Comparison of ENCODE assay signal across 8 mouse cellular contexts in the genomic region with DNA sequence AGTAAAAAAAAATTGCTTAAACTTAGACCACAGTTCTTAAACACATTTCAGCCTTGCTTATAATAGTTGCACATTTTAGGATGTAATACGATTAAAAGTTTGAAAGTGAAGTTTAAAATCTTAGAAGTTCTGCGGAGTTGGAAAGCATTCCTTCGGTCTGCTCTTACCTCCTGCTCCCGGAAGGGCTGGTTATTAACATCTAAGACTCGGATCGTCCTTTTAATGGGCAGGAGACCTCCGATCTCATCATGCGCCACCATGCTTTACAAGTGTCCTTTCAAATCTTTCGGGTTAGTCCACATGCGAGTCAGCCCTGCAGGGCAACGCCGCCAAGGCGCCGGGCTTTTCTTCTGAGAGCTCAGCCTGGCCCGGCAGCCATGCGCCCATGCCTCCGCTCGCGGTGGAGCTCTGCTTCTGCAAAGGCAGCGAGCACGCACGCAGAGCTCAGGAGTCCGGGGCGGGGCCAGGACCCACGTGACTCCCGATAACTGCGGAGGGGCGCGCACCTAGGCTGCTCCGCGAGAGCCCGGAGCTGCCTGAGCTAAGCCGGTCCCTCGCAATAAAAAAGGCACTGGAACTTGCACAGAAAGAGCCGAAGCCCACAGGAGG. TPM values are rescaled to one million over a fixed set of nuclear protein-coding genes. Genes with fewer than 3 reads are reported as not detected.
DNase-seq lines count a peak whose midpoint lies in the region; ATAC-seq and TF ChIP-seq lines count a peak whose summit lies in the region.

No protein-coding gene starts in this region.

- peak overlapping the region; percentile 85 for H3K9ac ChIP-seq in CH12.LX (ENCODE audit: insufficient read depth, low read depth)
- H3K9ac ChIP-seq in forebrain, embryonic 11.5 days (ENCODE audit: low read length): peak overlapping the region; percentile 58
- H3K9ac ChIP-seq in heart, embryonic 16.5 days (ENCODE audit: low read length): peak overlapping the region; percentile 79
- peak overlapping the region; percentile 86 for H3K9ac ChIP-seq in liver, embryonic 14.5 days (replicated peaks)
- peak overlapping the region; percentile 59; the same call in 1 of the 2 replicates for H3K9ac ChIP-seq in stomach, embryonic 15.5 days

- no peak for TF ChIP-seq EP300 in CH12.LX (IDR thresholded peaks at IDR 0.05; ENCODE audit: low read length)
- no peak for TF ChIP-seq EP300 in liver, embryonic 14.5 days (IDR thresholded peaks at IDR 0.05; ENCODE audit: low read depth)

- no peak for TF ChIP-seq RAD21 in CH12.LX (IDR thresholded peaks at IDR 0.05; ENCODE audit: low read depth, low read length)

- dilution Hi-C loops in CH12.LX (cut with MboI; ENCODE audit: extremely low pct_ligation_motif_present, extremely low pct_unique_long_range_greater_than_20kb, low sequenced_read_pairs): no loop called here

- H3K9me3 ChIP-seq in CH12.LX (replicated peaks; ENCODE audit: low read length): no peaks in the 10 kb centered on the region
- no peaks in the 10 kb centered on the region for H3K9me3 ChIP-seq in forebrain, embryonic 11.5 days (ENCODE audit: control insufficient read depth, low read length)
- no peaks in the 10 kb centered on the region for H3K9me3 ChIP-seq in heart, embryonic 16.5 days (replicated peaks; ENCODE audit: control insufficient read depth, low read length)
- no peaks in the 10 kb centered on the region for H3K9me3 ChIP-seq in liver, embryonic 14.5 days (ENCODE audit: control insufficient read depth, low read length)
- no peaks in the 10 kb centered on the region for H3K9me3 ChIP-seq in stomach, embryonic 15.5 days

- H3K4me1 ChIP-seq in CH12.LX (ENCODE audit: control insufficient read depth in 1 of 2, insufficient read depth in 2 of 2): peaks cover 11 to 29% of the 10 kb centered on the region in 2 experiments
- H3K4me1 ChIP-seq in forebrain, embryonic 11.5 days (replicated peaks; ENCODE audit: control insufficient read depth, insufficient read depth, low read length): no peaks in the 10 kb centered on the region
- peaks cover 15% of the 10 kb centered on the region for H3K4me1 ChIP-seq in heart, embryonic 16.5 days (ENCODE audit: control insufficient read depth, insufficient read depth, low read length)
- peaks cover 11 to 21% of the 10 kb centered on the region in 2 experiments for H3K4me1 ChIP-seq in liver, embryonic 14.5 days (replicated peaks; ENCODE audit: control insufficient read depth in 2 of 2, insufficient read depth in 2 of 2, low read length in 1 of 2)
- no peaks in the 10 kb centered on the region for H3K4me1 ChIP-seq in stomach, embryonic 15.5 days

- H3K36me3 ChIP-seq in CH12.LX (replicated peaks in 1 of 2; ENCODE audit: control insufficient read depth in 1 of 2, insufficient read depth in 1 of 2, low read length in 1 of 2): peaks cover 8 to 38% of the 10 kb centered on the region in 2 experiments
- H3K36me3 ChIP-seq in forebrain, embryonic 11.5 days (ENCODE audit: control insufficient read depth, insufficient read depth, low read length): no peaks in the 10 kb centered on the region; the same call in 1 of the 2 replicates
- peaks cover 5% of the 10 kb centered on the region; the same call in 1 of the 2 replicates for H3K36me3 ChIP-seq in heart, embryonic 16.5 days (ENCODE audit: control insufficient read depth, insufficient read depth)
- peaks cover 12% of the 10 kb centered on the region for H3K36me3 ChIP-seq in liver, embryonic 14.5 days (replicated peaks; ENCODE audit: control insufficient read depth, insufficient read depth, low read depth)
- peaks cover 2% of the 10 kb centered on the region; the same call in 1 of the 2 replicates for H3K36me3 ChIP-seq in stomach, embryonic 15.5 days

- TF ChIP-seq CTCF in CH12.LX (conservative IDR thresholded peaks at IDR 0.05 in 1 of 2, IDR thresholded peaks at IDR 0.05 in 1 of 2; ENCODE audit: low read depth in 2 of 2, low read length in 2 of 2): no peak
- peak; percentile 30; the same call in 1 of the 2 replicates for TF ChIP-seq CTCF in liver, embryonic 14.5 days (IDR thresholded peaks at IDR 0.05; ENCODE audit: low read depth)

- peak overlapping the region; percentile 60 to 91 (median 65) for H3K4me3 ChIP-seq in CH12.LX (replicated peaks in 1 of 3; ENCODE audit: low read depth in 2 of 3, low read length in 2 of 3, poor library complexity in 1 of 3)
- peak overlapping the region; percentile 46 for H3K4me3 ChIP-seq in forebrain, embryonic 11.5 days (ENCODE audit: low read depth, low read length)
- peak overlapping the region; percentile 74 for H3K4me3 ChIP-seq in heart, embryonic 16.5 days (ENCODE audit: low read length)
- H3K4me3 ChIP-seq in liver, embryonic 14.5 days (ENCODE audit: insufficient read depth in 1 of 2, low read depth in 2 of 2, low read length in 2 of 2): peak overlapping the region; percentile 85 to 97
- peak overlapping the region; percentile 62 for H3K4me3 ChIP-seq in stomach, embryonic 15.5 days (replicated peaks)

- in situ Hi-C loops in CH12.LX (cut with MboI; ENCODE audit: low pct_ligation_motif_present, low pct_unique_long_range_greater_than_20kb, low sequenced_read_pairs): loop anchor here (25.0 kb wide), 1 partner anchor 131 kb away; no protein-coding TSS in a partner anchor

- H3K4me2 ChIP-seq in CH12.LX (ENCODE audit: insufficient read depth, low read depth, poor library complexity, severe bottlenecking): peak overlapping the region; percentile 67
- H3K4me2 ChIP-seq in forebrain, embryonic 11.5 days (ENCODE audit: low read depth, low read length, severe bottlenecking): peak overlapping the region; percentile 59
- H3K4me2 ChIP-seq in heart, embryonic 16.5 days (ENCODE audit: low read depth, low read length): peak overlapping the region; percentile 69
- peak overlapping the region; percentile 90 for H3K4me2 ChIP-seq in liver, embryonic 14.5 days (ENCODE audit: low read depth)
- H3K4me2 ChIP-seq in stomach, embryonic 15.5 days: peak overlapping the region; percentile 70

- WGBS in forebrain, embryonic 11.5 days: under 1% methylated on average over 35 of the region's 35 CpGs
- WGBS in heart, embryonic 16.5 days: under 1% methylated on average over 35 of the region's 35 CpGs
- WGBS in liver, embryonic 14.5 days (ENCODE audit: insufficient replicate concordance): under 1% methylated on average over 35 of the region's 35 CpGs
- WGBS in stomach, embryonic 15.5 days: under 1% methylated on average over 35 of the region's 35 CpGs

- H3K79me2 ChIP-seq in CH12.LX (replicated peaks; ENCODE audit: control insufficient read depth, extremely low read depth, insufficient read depth, poor library complexity, severe bottlenecking): peaks cover 16% of the 10 kb centered on the region; the same call in 1 of the 2 replicates

- no peaks in the 10 kb centered on the region for H3K27me3 ChIP-seq in CH12.LX (replicated peaks)
- H3K27me3 ChIP-seq in forebrain, embryonic 11.5 days (ENCODE audit: control insufficient read depth, insufficient read depth, low read length): no peaks in the 10 kb centered on the region
- H3K27me3 ChIP-seq in heart, embryonic 16.5 days (ENCODE audit: control insufficient read depth, insufficient read depth, low read length): no peaks in the 10 kb centered on the region
- no peaks in the 10 kb centered on the region for H3K27me3 ChIP-seq in liver, embryonic 14.5 days (ENCODE audit: control insufficient read depth, insufficient read depth, low read length)
- no peaks in the 10 kb centered on the region for H3K27me3 ChIP-seq in stomach, embryonic 15.5 days (replicated peaks)

- DNase-seq in CH12.LX (ENCODE audit: extremely low read depth): peak; percentile 89
- DNase-seq in c-Kit-positive CD71-positive TER-119-negative erythroid progenitor cells, embryonic 14.5 days (ENCODE audit: low read depth): peak; percentile 89
- peak; percentile 94 for DNase-seq in forebrain, embryonic 11.5 days (ENCODE audit: low spot score)
- DNase-seq in kidney, postnatal 25 days: peak; percentile 96 to 97
- peak; percentile 84 to 86 (median 86) for DNase-seq in liver, embryonic 14.5 days (ENCODE audit: low read depth in 3 of 3, low spot score in 3 of 3)
- peak; percentile 95 for DNase-seq in neural tube, embryonic 10.5 days (ENCODE audit: extremely low spot score, low spot score)

- peak; percentile 99 for ATAC-seq in forebrain, embryonic 11.5 days (replicated peaks; ENCODE audit: low FRiP score)
- ATAC-seq in heart, embryonic 16.5 days (replicated peaks; ENCODE audit: extremely low read depth, insufficient read depth, low FRiP score): peak; percentile 98
- peak; percentile 97 for ATAC-seq in liver, embryonic 14.5 days (ENCODE audit: insufficient read depth)
- ATAC-seq in stomach, embryonic 15.5 days (ENCODE audit: insufficient read depth, low FRiP score, low read depth): peak; percentile 98

- no peak overlapping the region for H3K27ac ChIP-seq in CH12.LX (ENCODE audit: insufficient read depth, low read depth)
- no peak overlapping the region for H3K27ac ChIP-seq in forebrain, embryonic 11.5 days (ENCODE audit: low read depth, low read length)
- H3K27ac ChIP-seq in heart, embryonic 16.5 days (ENCODE audit: low read length): peak overlapping the region; percentile 68
- H3K27ac ChIP-seq in liver, embryonic 14.5 days: peak overlapping the region; percentile 61
- peak overlapping the region; percentile 86 for H3K27ac ChIP-seq in stomach, embryonic 15.5 days

- TF ChIP-seq POLR2A in CH12.LX (IDR thresholded peaks at IDR 0.05; ENCODE audit: low read depth, low read length): peak; percentile 99

RNA-seq across cellular contexts. Expression of a gene that starts 24.8 kb away (rescaled TPM):
- total RNA-seq in CH12.LX (2012; rRNA removed): 15.7 and 18.9 TPM in 2 replicates
- 22.7 and 24.2 TPM in 2 replicates for total RNA-seq in CH12.LX (2014; rRNA removed)
- 45.7 and 46.4 TPM in 2 replicates for polyA plus RNA-seq in CH12.LX (2012; ENCODE audit: insufficient read length, low read depth)
- 49.0 and 49.3 TPM in 2 replicates for polyA plus RNA-seq in forebrain, embryonic 11.5 days (2014; fragmentation: Nextera tagmentation; extraction: Ambion mirVana)
- 37.2 and 39.5 TPM in 2 replicates for polyA plus RNA-seq in heart, embryonic 16.5 days (2015; fragmentation: Nextera tagmentation; extraction: Ambion mirVana)
- 19.1 and 23.5 TPM in 2 replicates for polyA plus RNA-seq in liver, embryonic 14.5 days (2012; rRNA removed)
- 39.4 and 42.9 TPM in 2 replicates for polyA plus RNA-seq in liver, embryonic 14.5 days (2014; fragmentation: Nextera tagmentation; extraction: Ambion mirVana)
- polyA plus RNA-seq in stomach, embryonic 15.5 days (2015; fragmentation: Nextera tagmentation; extraction: Ambion mirVana): 90.8 and 104 TPM in 2 replicates

RNA-seq across cellular contexts. Expression of a gene that starts 24.8 kb away (rescaled TPM):
- not detected in 2 replicates for total RNA-seq in CH12.LX (2012; rRNA removed)
- 0.07 TPM in 1 of 2 replicates, not detected in the other for total RNA-seq in CH12.LX (2014; rRNA removed)
- not detected in 2 replicates for polyA plus RNA-seq in CH12.LX (2012; ENCODE audit: insufficient read length, low read depth)
- polyA plus RNA-seq in forebrain, embryonic 11.5 days (2014; fragmentation: Nextera tagmentation; extraction: Ambion mirVana): not detected in 2 replicates
- polyA plus RNA-seq in heart, embryonic 16.5 days (2015; fragmentation: Nextera tagmentation; extraction: Ambion mirVana): 0.13 TPM in 1 of 2 replicates, not detected in the other
- polyA plus RNA-seq in liver, embryonic 14.5 days (2012; rRNA removed): not detected in 2 replicates
- not detected in 2 replicates for polyA plus RNA-seq in liver, embryonic 14.5 days (2014; fragmentation: Nextera tagmentation; extraction: Ambion mirVana)
- 4.1 and 8.4 TPM in 2 replicates for polyA plus RNA-seq in stomach, embryonic 15.5 days (2015; fragmentation: Nextera tagmentation; extraction: Ambion mirVana)

RNA-seq across cellular contexts. Expression of a gene that starts 39.3 kb away (rescaled TPM):
- total RNA-seq in CH12.LX (2012; rRNA removed): not detected in 2 replicates
- total RNA-seq in CH12.LX (2014; rRNA removed): not detected in 2 replicates
- polyA plus RNA-seq in CH12.LX (2012; ENCODE audit: insufficient read length, low read depth): not detected in 2 replicates
- polyA plus RNA-seq in forebrain, embryonic 11.5 days (2014; fragmentation: Nextera tagmentation; extraction: Ambion mirVana): not detected in 2 replicates
- polyA plus RNA-seq in heart, embryonic 16.5 days (2015; fragmentation: Nextera tagmentation; extraction: Ambion mirVana): not detected in 2 replicates
- polyA plus RNA-seq in liver, embryonic 14.5 days (2012; rRNA removed): not detected in 2 replicates
- polyA plus RNA-seq in liver, embryonic 14.5 days (2014; fragmentation: Nextera tagmentation; extraction: Ambion mirVana): not detected in 2 replicates
- not detected in 2 replicates for polyA plus RNA-seq in stomach, embryonic 15.5 days (2015; fragmentation: Nextera tagmentation; extraction: Ambion mirVana)

RNA-seq across cellular contexts. Expression of a gene that starts 51.9 kb away (rescaled TPM):
- not detected in 2 replicates for total RNA-seq in CH12.LX (2012; rRNA removed)
- not detected in 2 replicates for total RNA-seq in CH12.LX (2014; rRNA removed)
- not detected in 2 replicates for polyA plus RNA-seq in CH12.LX (2012; ENCODE audit: insufficient read length, low read depth)
- polyA plus RNA-seq in forebrain, embryonic 11.5 days (2014; fragmentation: Nextera tagmentation; extraction: Ambion mirVana): not detected in 2 replicates
- polyA plus RNA-seq in heart, embryonic 16.5 days (2015; fragmentation: Nextera tagmentation; extraction: Ambion mirVana): not detected in 2 replicates
- polyA plus RNA-seq in liver, embryonic 14.5 days (2012; rRNA removed): 0.03 TPM in 1 of 2 replicates, not detected in the other
- not detected in 2 replicates for polyA plus RNA-seq in liver, embryonic 14.5 days (2014; fragmentation: Nextera tagmentation; extraction: Ambion mirVana)
- not detected in 2 replicates for polyA plus RNA-seq in stomach, embryonic 15.5 days (2015; fragmentation: Nextera tagmentation; extraction: Ambion mirVana)

RNA-seq across cellular contexts. Expression of a gene that starts 55.7 kb away (rescaled TPM):
- total RNA-seq in CH12.LX (2012; rRNA removed) (not detected in 2 replicates), CH12.LX (2014; rRNA removed) (not detected in 2 replicates)
- not detected in 2 replicates for polyA plus RNA-seq in CH12.LX (2012; ENCODE audit: insufficient read length, low read depth)
- polyA plus RNA-seq in forebrain, embryonic 11.5 days (2014; fragmentation: Nextera tagmentation; extraction: Ambion mirVana): not detected in 2 replicates
- 0.16 TPM in 1 of 2 replicates, not detected in the other for polyA plus RNA-seq in heart, embryonic 16.5 days (2015; fragmentation: Nextera tagmentation; extraction: Ambion mirVana)
- not detected in 2 replicates for polyA plus RNA-seq in liver, embryonic 14.5 days (2012; rRNA removed)
- not detected in 2 replicates for polyA plus RNA-seq in liver, embryonic 14.5 days (2014; fragmentation: Nextera tagmentation; extraction: Ambion mirVana)
- 0.39 TPM in 1 of 2 replicates, not detected in the other for polyA plus RNA-seq in stomach, embryonic 15.5 days (2015; fragmentation: Nextera tagmentation; extraction: Ambion mirVana)

Comparison
In these comparisons a context has a peak if more than half of its experiments do, and no peak if none do; other contexts are left out.
1. H3K27ac ChIP-seq: peak in heart, embryonic 16.5 days (single experiment), liver, embryonic 14.5 days (single experiment) and stomach, embryonic 15.5 days (single experiment); none in CH12.LX (single experiment) and forebrain, embryonic 11.5 days (single experiment).
2. Peak in every context shown above with its lines, with median percentiles within 50 percentile points of each other: DNase-seq, H3K4me2 ChIP-seq, H3K4me3 ChIP-seq, H3K9ac ChIP-seq and ATAC-seq.